15 mouse cellular contexts compared by ENCODE assay signal in genomic region chr17:84921666-84922376, GRCm38 (mm10). TPM values are rescaled to one million over a fixed set of nuclear protein-coding genes. Genes with fewer than 3 reads are reported as not detected.
A peak's percentile ranks its signal among the peaks of the same experiment; 100 is the strongest.
DNase-seq lines count a peak whose midpoint lies in the region; ATAC-seq lines count a peak whose summit lies in the region.
"Had no signal": no experiment of that assay in that cellular context is flagged by ENCODE, and none has a peak within 500 bp of the region (broad histone marks: within the 10 kb centered on the region; RNA-seq: fewer than 3 reads in every experiment).

No protein-coding gene starts in this region.

- H3K27me3 ChIP-seq in liver, embryonic 13.5 days: no peaks in the 10 kb centered on the region
- H3K27me3 ChIP-seq: forebrain, embryonic 12.5 days; hindbrain, embryonic 12.5 days; neural tube, embryonic 15.5 days had no signal

- intact Hi-C loops in gastrocnemius, postnatal 14 days (cut with DNase I; ENCODE audit: low total_unique reads): no loop called here

- ATAC-seq in liver, embryonic 13.5 days (ENCODE audit: low read depth): peak; percentile 56

- no peaks in the 10 kb centered on the region for H3K9me3 ChIP-seq in liver, embryonic 13.5 days (replicated peaks)
- H3K9me3 ChIP-seq: forebrain, embryonic 12.5 days; hindbrain, embryonic 12.5 days; neural tube, embryonic 15.5 days had no signal

- WGBS in liver, embryonic 13.5 days (ENCODE audit: insufficient replicate concordance): 79% methylated on average over 19 of the region's 19 CpGs

- no peaks in the 10 kb centered on the region for H3K36me3 ChIP-seq in liver, embryonic 13.5 days
- H3K36me3 ChIP-seq: forebrain, embryonic 12.5 days; hindbrain, embryonic 12.5 days; neural tube, embryonic 15.5 days had no signal

- H3K27ac ChIP-seq in liver, embryonic 13.5 days: peak overlapping the region; percentile 62
- H3K27ac ChIP-seq: forebrain, embryonic 12.5 days; hindbrain, embryonic 12.5 days; neural tube, embryonic 15.5 days had no signal

- H3K9ac ChIP-seq in liver, embryonic 13.5 days: no peak overlapping the region
- H3K9ac ChIP-seq: forebrain, embryonic 12.5 days; hindbrain, embryonic 12.5 days; neural tube, embryonic 15.5 days had no signal

- H3K4me1 ChIP-seq in liver, embryonic 13.5 days (replicated peaks): peaks cover 41% of the 10 kb centered on the region
- H3K4me1 ChIP-seq: forebrain, embryonic 12.5 days; hindbrain, embryonic 12.5 days; neural tube, embryonic 15.5 days had no signal

- H3K4me2 ChIP-seq in liver, embryonic 13.5 days: no peak overlapping the region
- H3K4me2 ChIP-seq: forebrain, embryonic 12.5 days; hindbrain, embryonic 12.5 days; neural tube, embryonic 15.5 days had no signal

- H3K4me3 ChIP-seq in liver, embryonic 13.5 days (replicated peaks): no peak overlapping the region
- H3K4me3 ChIP-seq: forebrain, embryonic 12.5 days; hindbrain, embryonic 12.5 days; neural tube, embryonic 15.5 days had no signal

- peak; percentile 24 to 28 for DNase-seq in gastrocnemius, adult 8-10 months (ENCODE audit: low spot score in 2 of 2)
- DNase-seq in gastrocnemius, postnatal 14 days: no peak
- DNase-seq in 3T3-L1 (ENCODE audit: low read depth, low spot score) (peak; percentile 67), ZHBTc4 (ENCODE audit: low read depth, low spot score) (peak; percentile 11)
- no peak for DNase-seq in liver, embryonic 13.5 days
- DNase-seq in thymus, postnatal 25 days: no peak
- DNase-seq in cerebellum, postnatal 4 days (ENCODE audit: low spot score in 2 of 2): no peak
- no peak for DNase-seq in adrenal gland, postnatal 10 days
- DNase-seq: adrenal gland, postnatal 14 days; kidney, adult 8-10 months; lung, adult 2 months; thymus, adult 2 months had no signal

RNA-seq across cellular contexts. Expression of gene Ppm1b, which starts 34.7 kb away (rescaled TPM):
- 100 to 1,000 TPM; 165 to 198 (median 183) TPM for total RNA-seq in gastrocnemius, adult 8-10 months (2022)
- total RNA-seq in gastrocnemius, postnatal 14 days (2021): 100 to 1,000 TPM; 137 to 144 TPM
- polyA plus RNA-seq in liver, embryonic 13.5 days (2015; fragmentation: Nextera tagmentation; extraction: Ambion mirVana): 47.2 and 55.0 TPM in 2 replicates
- 100 to 1,000 TPM; 107 to 112 TPM for total RNA-seq in adrenal gland, postnatal 10 days (2021)

Comparison
In these comparisons a context has a peak if more than half of its experiments do, and no peak if none do; other contexts are left out.
1. DNase-seq: peak in gastrocnemius, adult 8-10 months (2 of 2), 3T3-L1 (single experiment) and ZHBTc4 (single experiment); none in gastrocnemius, postnatal 14 days (single experiment), liver, embryonic 13.5 days (single experiment), thymus, postnatal 25 days (single experiment), cerebellum, postnatal 4 days (0 of 2) and adrenal gland, postnatal 10 days (single experiment).